Mouse (Mus musculus) megakaryocyte-erythroid progenitor cell, adult 5-6 weeks (primary cell): ENCODE data around the gene Pim1. TPM values are rescaled to one million over a fixed set of nuclear protein-coding genes. Genes with fewer than 3 reads are reported as not detected.
"Not testable (repeated sequence)": the region's sequence is repeated elsewhere in the genome, so short reads cannot be mapped to it uniquely, and the experiment has no call there.

Source experiments
- ATAC-seq: replicated peaks from 2 replicates; pipeline ENCODE4 v1.8.0; 2016; ENCODE audit warnings: mild to moderate bottlenecking, inconsistent platforms; ENCODE audit not compliant: severe bottlenecking, poor library complexity, low FRiP score, low TSS enrichment
- total RNA-seq, 2 experiments: library from RNA; stranded (forward) in 1 of 2; stranded (reverse) in 1 of 2; fragments of 200-1000, 215-1000 nt in 1 of 2; fragments of >200 nt in 1 of 2; fragmentation: Nextera tagmentation in 1 of 2; gene quantifications; 2 replicates each; pipeline ENCODE4 v1.2.3; 2014 to 2017

The Pim1 gene
- total RNA-seq (2014; fragmentation: Nextera tagmentation) (33.2 and 48.8 TPM in 2 replicates), total RNA-seq (2017) (96.9 and 106 TPM in 2 replicates)

DNA sequence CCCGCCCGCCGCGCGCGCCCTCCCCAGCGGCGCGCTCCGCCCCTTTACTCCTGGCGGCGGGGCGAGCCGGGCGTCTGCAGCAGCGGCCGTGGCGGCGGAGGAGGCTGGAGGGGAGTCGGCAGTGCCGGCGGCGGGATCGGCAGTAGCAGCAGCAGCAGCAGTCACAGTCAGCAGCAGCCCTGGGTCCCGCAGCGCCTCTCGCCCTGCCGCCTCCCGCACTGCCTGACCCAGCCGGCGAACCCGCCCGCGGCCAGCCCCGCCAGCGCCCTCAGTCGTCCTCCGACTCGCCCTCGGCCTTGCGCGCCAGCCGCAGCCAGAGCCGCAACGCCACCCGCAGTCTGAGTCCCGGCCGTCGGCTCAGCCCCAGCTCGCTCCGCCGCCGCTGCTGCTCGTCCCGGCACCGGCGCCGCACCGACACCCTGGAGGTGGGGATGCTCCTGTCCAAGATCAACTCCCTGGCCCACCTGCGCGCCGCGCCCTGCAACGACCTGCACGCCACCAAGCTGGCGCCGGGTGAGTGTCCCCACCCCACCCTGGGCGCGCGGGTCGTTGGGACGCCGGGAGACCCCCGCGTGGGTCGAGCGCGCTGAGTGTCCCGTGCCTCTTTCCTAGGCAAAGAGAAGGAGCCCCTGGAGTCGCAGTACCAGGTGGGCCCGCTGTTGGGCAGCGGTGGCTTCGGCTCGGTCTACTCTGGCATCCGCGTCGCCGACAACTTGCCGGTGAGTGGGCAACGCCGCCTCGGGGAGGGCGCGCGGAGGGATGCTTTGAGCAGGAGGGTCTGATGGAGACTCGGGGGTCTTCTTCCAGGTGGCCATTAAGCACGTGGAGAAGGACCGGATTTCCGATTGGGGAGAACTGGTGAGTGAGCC lies at the start of gene Pim1:
TSS of gene Pim1 (plus strand) at position 41 of the 869 bp plus-strand sequence.
- peak; percentile 20; the same call in 1 of the 2 replicates for ATAC-seq

- no peak for ATAC-seq
Observed at GRCm38 (mm10) chr17:29441562-29441961, 49.0 kb upstream of the Pim1 start.

DNA sequence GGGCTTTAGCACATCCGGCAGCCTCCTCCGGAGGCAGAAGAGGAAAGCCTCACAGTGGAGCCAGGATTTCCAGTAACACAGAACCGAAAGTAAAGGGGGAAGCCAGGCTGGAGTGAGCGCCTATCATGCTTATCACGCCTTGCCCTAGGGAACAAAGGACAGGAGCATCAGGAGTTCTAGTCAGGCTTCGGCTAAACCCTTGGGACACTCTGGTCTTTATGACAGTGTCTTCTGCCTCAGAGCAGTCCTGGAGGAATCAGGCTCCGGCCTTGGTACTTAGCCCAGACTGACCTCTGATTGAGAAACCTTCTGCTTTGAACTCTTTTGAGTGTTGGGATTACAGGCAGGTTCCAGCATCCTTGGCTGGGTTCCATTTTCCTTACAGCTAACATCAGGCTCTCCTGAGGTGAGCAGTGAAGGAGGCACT lies 48.4 kb upstream of the Pim1 start:
- no peak for ATAC-seq

- ATAC-seq: peak; percentile 72
Observed at GRCm38 (mm10) chr17:29443724-29444123, 46.8 kb upstream of the Pim1 start.

DNA sequence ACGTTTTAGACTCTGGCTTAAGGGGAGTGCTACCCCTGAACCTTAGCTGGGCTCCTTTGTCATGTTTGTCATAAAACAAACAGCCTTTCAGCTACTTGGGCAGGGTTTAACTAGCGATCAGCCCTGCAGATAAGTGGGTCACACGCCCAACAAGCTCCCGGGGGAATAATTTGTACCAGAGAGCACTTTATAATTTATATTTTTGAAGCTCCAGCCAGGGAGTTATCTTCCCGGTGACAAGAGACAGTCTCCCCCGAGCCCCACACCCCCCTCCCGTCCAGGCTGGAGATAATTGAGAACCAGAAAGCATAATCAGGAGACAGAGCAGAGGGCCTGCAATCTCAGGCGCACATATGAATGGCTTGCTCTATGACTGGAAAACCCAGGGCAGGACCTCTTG lies 45.5 kb upstream of the Pim1 start:
- 0 out of 2 replicates have a peak, but pooled peaks have one; percentile 13 for ATAC-seq

DNA sequence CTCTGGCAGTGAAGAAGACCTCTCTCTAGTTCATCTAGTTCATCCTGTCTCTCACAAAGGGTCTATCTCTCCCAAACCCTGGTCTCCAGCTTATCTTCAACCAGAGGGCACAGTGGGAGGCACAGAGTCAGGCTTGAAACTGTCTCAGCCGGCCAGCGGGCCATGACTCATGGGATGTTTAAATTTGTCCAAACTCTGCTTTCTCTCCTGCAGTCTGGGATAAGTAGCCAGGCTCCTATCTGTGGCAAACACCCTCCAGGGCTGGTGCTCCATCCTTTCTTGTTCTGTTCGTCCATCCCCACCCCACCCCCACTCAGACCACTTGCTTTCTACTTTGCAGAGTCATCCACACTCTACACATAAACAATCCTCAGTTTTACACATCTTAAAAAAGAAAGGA lies 43.2 kb upstream of the Pim1 start:
- ATAC-seq: peak; percentile 80

DNA sequence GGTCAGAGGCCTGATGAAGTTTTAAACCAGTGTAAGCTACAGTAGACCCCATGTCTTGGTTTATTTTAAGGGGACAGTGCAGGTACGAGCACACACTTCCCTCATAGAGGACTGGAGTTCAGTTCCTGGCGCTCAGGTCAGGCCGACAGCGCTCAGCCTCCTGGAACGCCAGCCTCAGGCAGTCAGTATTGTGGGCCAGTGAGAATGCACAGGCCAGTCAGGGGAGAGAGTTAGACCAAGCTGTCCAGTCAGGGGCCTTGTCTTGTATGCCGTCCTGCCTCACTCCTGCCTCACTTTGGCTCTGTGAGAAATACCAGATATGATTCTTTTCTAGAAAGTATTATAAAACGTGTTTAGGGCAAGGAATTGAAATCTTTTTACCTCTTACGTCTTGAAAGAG lies 42.5 kb upstream of the Pim1 start:
- ATAC-seq: no peak

GRCm38 (mm10) chr17:29448561-29448960 lies 42.0 kb upstream of the Pim1 start:
- ATAC-seq: no peak

- ATAC-seq: no peak
Observed at GRCm38 (mm10) chr17:29450899-29451840, 39.4 kb upstream of the Pim1 start.

- ATAC-seq: no peak
Observed at GRCm38 (mm10) chr17:29451841-29452210, 38.7 kb upstream of the Pim1 start.

DNA sequence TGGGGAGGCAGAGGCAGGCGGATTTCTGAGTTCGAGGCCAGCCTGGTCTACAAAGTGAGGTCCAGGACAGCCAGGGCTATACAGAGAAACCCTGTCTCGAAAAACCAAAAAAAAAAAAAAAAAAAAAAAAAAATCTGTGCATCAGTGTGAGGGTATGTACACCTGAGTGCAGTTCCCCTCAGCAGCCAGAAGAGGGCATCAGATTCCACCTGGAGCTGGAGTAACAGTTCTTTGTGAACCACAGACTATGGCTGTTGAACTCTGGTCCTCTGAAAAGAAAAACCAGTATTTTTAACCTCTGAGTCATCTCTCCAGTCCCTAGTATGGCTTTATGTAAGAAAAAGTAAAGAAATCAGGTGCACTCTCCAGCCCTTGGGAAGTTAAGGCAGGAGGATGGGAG lies 36.4 kb upstream of the Pim1 start:
- not testable (repeated sequence) for ATAC-seq

DNA sequence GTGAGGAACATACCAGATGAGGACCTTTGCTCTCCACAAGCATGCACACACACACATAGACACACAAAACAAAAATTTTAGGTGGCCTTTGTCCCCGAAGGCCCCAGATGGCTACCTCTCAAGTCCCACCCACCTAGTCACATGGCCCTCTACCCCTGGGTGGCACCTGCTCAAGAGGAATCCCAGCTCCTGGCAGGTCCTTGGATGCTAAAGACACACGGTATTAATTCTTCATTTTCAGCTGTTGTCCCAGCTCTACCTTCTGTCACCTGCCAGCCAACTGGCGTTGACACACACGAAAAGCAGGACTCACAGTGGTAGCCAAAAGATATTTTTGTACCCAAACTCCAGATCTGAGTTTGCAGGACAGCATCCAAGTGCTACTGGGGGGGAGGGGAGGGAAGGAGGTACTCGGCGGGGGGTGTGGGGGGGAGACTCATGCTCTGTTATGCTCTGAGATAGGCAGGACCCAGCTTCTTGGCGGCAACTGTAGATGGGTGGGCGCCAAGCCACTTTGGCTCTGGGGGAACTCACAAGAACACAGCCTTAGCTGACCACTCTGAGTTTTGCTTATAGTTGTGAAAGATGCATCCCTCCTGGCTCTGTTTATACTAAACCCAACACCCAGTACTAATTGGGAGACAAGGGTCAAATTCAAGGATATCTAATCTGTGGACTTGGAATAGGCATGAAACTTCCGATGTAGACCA lies 35.0 kb upstream of the Pim1 start:
- no peak for ATAC-seq

- no peak for ATAC-seq
Observed at GRCm38 (mm10) chr17:29456476-29456875, 34.1 kb upstream of the Pim1 start.

DNA sequence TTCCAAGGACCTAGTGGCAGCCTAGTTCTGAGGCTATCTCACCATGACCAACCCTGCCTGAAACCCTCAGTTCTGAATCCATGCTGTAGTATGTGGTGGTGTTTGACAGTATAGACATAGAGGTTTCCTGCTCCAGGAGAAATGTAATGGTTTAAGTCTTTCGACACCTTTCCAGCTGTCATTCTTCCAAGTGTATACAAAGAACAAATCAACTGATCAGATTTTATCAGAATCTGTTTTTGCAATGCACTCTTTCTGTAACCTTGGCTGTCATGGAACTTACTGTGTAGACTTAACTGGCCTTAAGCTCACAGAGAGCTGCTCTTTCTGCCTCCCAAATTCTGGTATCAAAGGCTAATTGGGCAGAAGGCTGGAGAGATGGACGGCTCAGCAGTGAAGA lies 33.6 kb upstream of the Pim1 start:
- no peak for ATAC-seq

GRCm38 (mm10) chr17:29457795-29458560 lies 32.6 kb upstream of the Pim1 start:
- ATAC-seq: no peak

DNA sequence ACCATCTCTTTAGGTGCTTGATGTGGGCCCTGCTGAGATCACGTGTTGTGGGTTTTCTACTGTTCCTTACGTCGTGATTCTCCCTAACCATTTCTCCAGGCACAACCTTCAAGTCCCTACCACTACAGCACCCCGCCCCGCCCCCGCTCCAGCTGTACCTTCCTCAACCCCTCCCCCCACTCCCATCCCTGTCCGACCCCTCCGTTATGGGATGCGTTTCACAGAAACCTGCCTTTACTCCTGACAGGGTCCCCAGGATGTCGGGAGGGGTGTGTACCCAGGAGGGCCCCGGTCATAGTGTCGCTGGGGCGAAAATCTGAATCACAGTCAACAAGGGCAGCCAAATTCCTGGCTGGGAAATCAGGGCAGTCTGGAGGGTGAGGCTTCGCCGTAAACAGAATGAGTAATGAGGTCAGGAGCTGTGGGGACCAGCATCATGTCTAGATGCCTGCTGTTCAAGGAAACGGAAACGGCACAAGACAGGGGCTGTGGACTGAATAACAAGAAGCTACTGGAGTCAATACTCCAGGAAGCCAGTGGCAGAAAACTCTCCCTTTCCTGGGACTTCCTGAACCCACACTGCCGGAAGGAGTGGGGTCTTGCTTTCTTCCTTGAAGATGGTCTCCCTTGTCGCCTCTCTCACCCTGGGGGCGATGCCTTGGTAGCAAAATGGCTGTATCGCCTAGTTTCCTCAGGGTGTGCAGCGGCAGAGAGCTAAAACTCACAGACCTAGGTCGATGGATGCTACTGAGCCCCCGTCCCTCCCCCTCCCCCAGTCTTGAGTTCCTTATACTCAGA lies 31.0 kb upstream of the Pim1 start:
- ATAC-seq: no peak

- ATAC-seq: no peak
Observed at GRCm38 (mm10) chr17:29460119-29460505, 30.4 kb upstream of the Pim1 start.

DNA sequence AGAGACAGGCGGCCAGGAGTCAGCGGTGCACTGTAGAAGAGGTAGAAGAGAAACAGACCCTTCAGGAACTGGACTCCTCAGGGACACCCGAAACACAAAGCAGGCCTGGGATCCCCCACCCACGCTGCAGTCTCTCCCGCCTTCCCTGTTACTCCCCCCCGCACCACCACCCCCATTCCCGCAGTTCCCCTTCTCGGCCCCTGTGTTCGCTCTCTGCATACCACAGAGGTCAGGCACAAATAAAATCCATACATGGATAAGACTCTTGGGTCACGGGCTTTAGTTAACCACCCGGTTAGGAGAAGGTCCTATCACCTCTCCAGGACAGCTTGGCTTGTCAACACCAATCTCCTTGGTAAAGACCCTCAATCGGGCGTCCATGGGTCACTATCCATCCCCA lies 26.9 kb upstream of the Pim1 start:
- ATAC-seq: no peak
